Mouse (Mus musculus): Measurements from ENCODE around the gene Ppp2r3a. TPM values are rescaled to one million over a fixed set of nuclear protein-coding genes. Genes with fewer than 3 reads are reported as not detected.

Gene Ppp2r3a
- polyA plus RNA-seq, 1 experiment from 2014 or later = 20.3 TPM

DNA sequence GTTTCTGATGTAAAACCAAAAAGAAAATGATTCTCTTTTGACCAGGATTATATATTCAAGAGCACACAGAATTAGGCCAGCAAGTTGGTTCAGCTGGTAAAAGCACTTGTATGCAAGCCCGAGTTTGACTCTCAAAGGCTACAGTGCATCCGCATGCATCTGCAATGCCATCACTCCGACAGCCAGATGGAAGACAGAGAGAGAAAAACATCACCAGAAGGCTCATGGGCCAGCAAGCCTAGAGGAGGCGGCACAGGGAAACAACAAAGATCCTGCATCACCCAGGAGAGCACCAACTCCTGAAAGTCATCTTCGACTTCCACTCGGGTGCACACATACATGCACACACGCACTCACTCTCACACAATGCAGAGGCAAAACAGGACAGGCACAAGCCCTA is 4.1 kb downstream of the Ppp2r3a start:
- Histone ChIP-seq H3K4me2 (replicated peaks) (no peak overlapping the region), H3K27ac (no peak overlapping the region), H3K9me3 (no peaks in the 10 kb centered on the region), H3K36me3 (no peaks in the 10 kb centered on the region), H3K9ac (no peak overlapping the region), H3K4me3 (no peak overlapping the region), H3K27me3 (replicated peaks) (no peaks in the 10 kb centered on the region), H3K4me1 (peaks cover 19% of the 10 kb centered on the region)
- WGBS = 65% methylated on average over 7 of the region's 7 CpGs
- ATAC-seq (ENCODE audit: low FRiP score, low read depth) = no peak

DNA sequence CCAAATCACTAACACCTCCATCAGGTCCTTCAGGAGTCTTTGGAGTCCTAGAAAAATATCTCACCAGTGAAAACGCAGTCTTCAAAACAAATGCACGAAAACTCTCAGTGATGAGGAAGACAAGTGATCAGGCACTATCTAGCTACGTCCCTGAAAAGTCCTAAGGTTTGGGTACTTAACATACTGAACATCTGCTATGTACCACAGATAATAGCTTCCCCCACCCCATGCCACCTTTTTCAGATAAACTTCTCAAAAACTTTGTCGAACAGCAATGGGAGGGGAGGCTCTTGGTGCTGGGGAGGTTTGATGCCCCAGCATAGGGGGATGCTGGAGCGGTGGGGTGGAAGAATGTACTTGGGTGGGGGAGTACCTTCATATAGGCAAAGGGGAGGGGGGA is 6.1 kb downstream of the Ppp2r3a start:
- H3K4me3 ChIP-seq = no peak overlapping the region
- H3K27ac ChIP-seq = no peak overlapping the region
- 90% methylated on average over 5 of the region's 5 CpGs for WGBS
- H3K4me1 ChIP-seq = peaks cover 18% of the 10 kb centered on the region
- no peaks in the 10 kb centered on the region for H3K9me3 ChIP-seq
- no peak overlapping the region for H3K9ac ChIP-seq
- no peak for ATAC-seq (ENCODE audit: low FRiP score, low read depth)
- H3K4me2 ChIP-seq (replicated peaks) = no peak overlapping the region
- no peaks in the 10 kb centered on the region for H3K36me3 ChIP-seq
- H3K27me3 ChIP-seq (replicated peaks) = no peaks in the 10 kb centered on the region

DNA sequence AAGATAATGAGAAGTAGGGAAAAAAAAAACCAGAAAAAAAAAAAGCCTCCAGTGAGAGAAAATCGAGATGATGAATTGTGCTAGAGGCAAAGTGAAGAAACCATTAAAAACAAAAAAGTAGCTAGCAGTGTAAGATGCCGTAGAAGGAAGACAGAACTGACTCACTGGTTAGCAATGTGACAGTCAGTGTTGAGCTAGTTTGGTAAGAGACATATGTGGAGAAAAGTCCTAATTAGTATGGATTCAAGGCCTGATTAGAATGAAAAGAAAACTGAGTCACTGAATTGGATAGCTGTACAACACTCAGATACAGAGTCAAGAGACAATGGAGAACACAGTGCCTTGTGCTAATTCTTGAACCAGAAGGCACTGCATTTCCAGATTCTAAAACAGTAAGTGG is 7.9 kb downstream of the Ppp2r3a start:
- Histone ChIP-seq H3K27ac (no peak overlapping the region), H3K4me2 (replicated peaks) (no peak overlapping the region), H3K9ac (no peak overlapping the region), H3K36me3 (no peaks in the 10 kb centered on the region), H3K9me3 (no peaks in the 10 kb centered on the region), H3K4me1 (peaks cover 4% of the 10 kb centered on the region; the same call in 1 of the 2 replicates), H3K4me3 (no peak overlapping the region), H3K27me3 (replicated peaks) (no peaks in the 10 kb centered on the region)
- 74% methylated on average over 2 of the region's 2 CpGs for WGBS
- ATAC-seq (ENCODE audit: low FRiP score, low read depth) = no peak

- no peaks in the 10 kb centered on the region for H3K9me3 ChIP-seq
- H3K27me3 ChIP-seq (replicated peaks) = no peaks in the 10 kb centered on the region
- no peak overlapping the region for H3K9ac ChIP-seq
- H3K4me1 ChIP-seq = no peaks in the 10 kb centered on the region
- H3K4me3 ChIP-seq = no peak overlapping the region
- 83% methylated on average over 3 of the region's 3 CpGs for WGBS
- H3K36me3 ChIP-seq = no peaks in the 10 kb centered on the region
- H3K27ac ChIP-seq = no peak overlapping the region
- H3K4me2 ChIP-seq (replicated peaks) = no peak overlapping the region
- no peak for ATAC-seq (ENCODE audit: low FRiP score, low read depth)
These were observed 11.4 kb downstream of the Ppp2r3a start for GRCm38 (mm10) chr9:101240161-101240560.

DNA sequence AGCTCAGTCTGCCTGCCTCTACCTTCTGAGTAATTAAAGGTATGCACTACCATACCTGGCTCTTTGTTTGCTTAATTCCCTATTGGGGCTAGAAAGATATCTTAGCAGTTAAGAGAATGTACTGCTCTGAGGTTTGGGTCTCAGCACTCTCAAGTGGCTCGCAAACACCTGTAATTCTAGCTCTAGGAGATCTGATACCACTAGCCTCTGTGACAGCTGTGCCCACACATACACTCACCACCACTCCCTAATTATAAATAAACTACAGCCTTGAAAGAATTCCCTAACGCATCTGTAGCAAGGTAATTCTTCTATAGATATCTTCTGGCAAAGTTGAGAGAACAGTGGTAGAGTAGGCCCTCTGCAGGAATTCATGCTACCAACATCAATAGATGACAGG is 15.8 kb downstream of the Ppp2r3a start:
- Histone ChIP-seq H3K4me2 (replicated peaks) (no peak overlapping the region), H3K4me3 (no peak overlapping the region), H3K4me1 (no peaks in the 10 kb centered on the region), H3K9ac (no peak overlapping the region), H3K9me3 (no peaks in the 10 kb centered on the region), H3K36me3 (no peaks in the 10 kb centered on the region), H3K27me3 (replicated peaks) (no peaks in the 10 kb centered on the region), H3K27ac (no peak overlapping the region)
- WGBS = 89% methylated on average over 2 of the region's 2 CpGs
- no peak for ATAC-seq (ENCODE audit: low FRiP score, low read depth)

DNA sequence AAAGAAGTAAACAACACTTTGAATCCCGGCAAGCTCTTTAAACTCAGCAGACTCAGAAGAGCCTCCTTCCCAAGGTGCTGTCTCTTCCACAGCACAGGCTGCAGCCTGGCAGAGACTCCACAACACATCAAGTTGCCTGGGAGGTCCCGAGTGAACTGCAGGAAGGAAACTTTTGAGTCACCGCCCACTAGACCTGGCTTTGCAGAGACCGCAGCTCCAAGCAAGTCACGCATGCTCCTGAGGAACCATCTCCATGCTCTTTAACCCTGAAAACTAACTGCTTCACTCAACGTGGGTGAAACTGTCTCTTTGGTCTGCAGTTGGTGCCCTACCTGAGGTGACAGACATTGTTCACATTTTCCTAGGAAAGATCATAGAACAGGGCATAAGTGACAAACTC is 19.6 kb downstream of the Ppp2r3a start:
- H3K4me3 ChIP-seq = no peak overlapping the region
- no peaks in the 10 kb centered on the region for H3K4me1 ChIP-seq
- no peak overlapping the region for H3K9ac ChIP-seq
- no peaks in the 10 kb centered on the region for H3K27me3 ChIP-seq (replicated peaks)
- ATAC-seq (ENCODE audit: low FRiP score, low read depth) = no peak
- no peak overlapping the region for H3K4me2 ChIP-seq (replicated peaks)
- WGBS = 76% methylated on average over 6 of the region's 6 CpGs
- H3K27ac ChIP-seq = no peak overlapping the region
- H3K36me3 ChIP-seq = no peaks in the 10 kb centered on the region
- no peaks in the 10 kb centered on the region for H3K9me3 ChIP-seq

DNA sequence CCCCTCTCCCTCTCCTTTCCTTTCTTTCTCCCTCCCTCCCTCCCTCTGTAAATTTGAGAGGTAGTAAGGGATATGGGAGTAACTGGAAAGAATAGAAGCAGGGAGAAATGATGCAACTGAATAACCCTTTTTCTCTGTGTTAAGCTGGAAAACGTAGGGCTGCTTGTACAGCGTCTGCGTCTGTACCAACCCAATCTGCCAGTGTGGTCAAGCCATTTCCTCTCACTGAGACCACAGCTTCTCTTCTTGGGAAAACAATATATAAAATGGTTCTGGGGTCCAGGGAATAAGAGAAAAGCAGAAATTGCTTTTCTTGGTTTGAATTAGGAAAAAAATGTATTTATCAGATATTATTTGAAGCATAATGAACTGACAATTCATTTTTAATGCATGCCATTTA is 21.6 kb downstream of the Ppp2r3a start:
- ATAC-seq (ENCODE audit: low FRiP score, low read depth) = no peak

GRCm38 (mm10) chr9:101228892-101229291 is 22.7 kb downstream of the Ppp2r3a start:
- no peak for ATAC-seq (ENCODE audit: low FRiP score, low read depth)
- no peak overlapping the region for H3K9ac ChIP-seq
- no peaks in the 10 kb centered on the region for H3K27me3 ChIP-seq (replicated peaks)
- no peak overlapping the region for H3K27ac ChIP-seq
- no peaks in the 10 kb centered on the region for H3K4me1 ChIP-seq
- no peak overlapping the region for H3K4me2 ChIP-seq (replicated peaks)
- H3K9me3 ChIP-seq = no peaks in the 10 kb centered on the region
- no peaks in the 10 kb centered on the region for H3K36me3 ChIP-seq
- no peak overlapping the region for H3K4me3 ChIP-seq

More for the DNA sequence above, 21.6 kb downstream of the Ppp2r3a start:
- Histone ChIP-seq H3K9me3 (no peaks in the 10 kb centered on the region), H3K36me3 (no peaks in the 10 kb centered on the region), H3K27me3 (replicated peaks) (no peaks in the 10 kb centered on the region), H3K4me2 (replicated peaks) (no peak overlapping the region), H3K4me3 (no peak overlapping the region), H3K9ac (no peak overlapping the region), H3K4me1 (no peaks in the 10 kb centered on the region), H3K27ac (no peak overlapping the region)
- 91% methylated on average over 3 of the region's 3 CpGs for WGBS

DNA sequence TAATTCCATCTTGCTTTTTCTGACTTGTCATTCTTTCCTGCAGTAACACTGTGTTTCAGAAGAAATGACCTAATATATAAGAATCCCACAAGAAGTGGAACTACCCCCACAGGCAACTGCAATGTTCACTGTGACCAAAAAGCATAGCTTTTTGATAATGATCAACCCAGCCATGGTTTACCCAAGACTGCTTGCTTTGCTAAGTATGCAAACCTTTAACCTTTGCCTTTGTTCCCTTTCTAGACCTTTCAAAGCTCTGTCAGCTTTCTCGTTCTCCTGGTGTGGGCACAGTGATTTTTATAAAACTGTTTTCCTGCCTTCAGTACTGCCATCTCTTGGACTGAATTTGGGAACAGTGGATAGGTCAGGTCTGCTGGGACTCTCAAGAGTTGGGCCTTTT is 43.6 kb downstream of the Ppp2r3a start:
- Histone ChIP-seq H3K4me3 (no peak overlapping the region), H3K4me2 (replicated peaks) (no peak overlapping the region), H3K9ac (no peak overlapping the region), H3K27me3 (replicated peaks) (no peaks in the 10 kb centered on the region), H3K9me3 (no peaks in the 10 kb centered on the region), H3K4me1 (no peaks in the 10 kb centered on the region), H3K36me3 (no peaks in the 10 kb centered on the region), H3K27ac (no peak overlapping the region)
- ATAC-seq (ENCODE audit: low FRiP score, low read depth) = no peak
- WGBS = 22% methylated on average over 1 of the region's 1 CpGs

DNA sequence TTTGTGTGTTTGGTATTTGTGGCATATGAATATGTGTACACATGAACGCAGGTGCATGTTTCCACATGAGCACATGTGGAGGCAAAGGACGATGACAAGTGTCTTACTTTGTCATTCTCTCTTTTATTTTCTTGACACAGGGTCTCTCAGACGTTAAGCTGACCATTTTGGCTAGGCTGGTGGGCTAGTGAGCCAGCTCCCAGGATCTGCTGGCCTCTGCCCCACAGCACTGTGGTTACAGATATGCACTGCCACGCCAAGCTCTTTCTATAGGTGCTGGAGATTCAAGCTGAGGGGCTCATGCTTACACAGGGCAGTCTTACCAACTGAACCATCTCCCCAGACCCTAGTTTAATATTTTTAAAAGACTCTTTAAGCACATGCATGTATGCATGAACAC is 45.1 kb downstream of the Ppp2r3a start:
- no peak overlapping the region for H3K9ac ChIP-seq
- no peaks in the 10 kb centered on the region for H3K27me3 ChIP-seq (replicated peaks)
- 84% methylated on average over 4 of the region's 4 CpGs for WGBS
- no peaks in the 10 kb centered on the region for H3K36me3 ChIP-seq
- no peak for ATAC-seq (ENCODE audit: low FRiP score, low read depth)
- H3K27ac ChIP-seq = no peak overlapping the region
- no peaks in the 10 kb centered on the region for H3K4me1 ChIP-seq
- no peak overlapping the region for H3K4me3 ChIP-seq
- H3K9me3 ChIP-seq = no peaks in the 10 kb centered on the region
- no peak overlapping the region for H3K4me2 ChIP-seq (replicated peaks)

DNA sequence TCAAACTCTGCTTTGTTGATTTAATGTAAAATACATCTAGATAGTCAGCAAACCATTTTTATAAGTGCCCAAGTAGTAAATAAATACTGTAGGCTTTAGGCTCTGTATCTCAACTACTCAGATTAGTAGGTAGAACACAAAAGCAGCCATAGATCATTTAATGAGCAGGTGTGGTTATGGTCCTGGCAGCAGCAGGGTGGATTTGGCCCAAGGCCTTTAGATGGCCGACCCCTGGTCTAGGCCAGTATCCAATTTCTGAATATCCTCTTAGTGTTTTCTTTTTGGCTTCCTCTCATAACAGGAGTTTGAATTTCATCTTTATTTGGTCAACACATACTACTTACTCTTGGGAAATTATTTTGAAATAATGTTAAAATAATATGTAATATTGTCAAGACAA is 46.4 kb downstream of the Ppp2r3a start:
- no peak for ATAC-seq (ENCODE audit: low FRiP score, low read depth)
- Histone ChIP-seq H3K9ac (no peak overlapping the region), H3K4me3 (no peak overlapping the region), H3K36me3 (no peaks in the 10 kb centered on the region), H3K9me3 (no peaks in the 10 kb centered on the region), H3K27me3 (replicated peaks) (no peaks in the 10 kb centered on the region), H3K27ac (no peak overlapping the region), H3K4me2 (replicated peaks) (no peak overlapping the region), H3K4me1 (peaks cover 4% of the 10 kb centered on the region; the same call in 1 of the 2 replicates)
- 84% methylated on average over 1 of the region's 1 CpGs for WGBS

DNA sequence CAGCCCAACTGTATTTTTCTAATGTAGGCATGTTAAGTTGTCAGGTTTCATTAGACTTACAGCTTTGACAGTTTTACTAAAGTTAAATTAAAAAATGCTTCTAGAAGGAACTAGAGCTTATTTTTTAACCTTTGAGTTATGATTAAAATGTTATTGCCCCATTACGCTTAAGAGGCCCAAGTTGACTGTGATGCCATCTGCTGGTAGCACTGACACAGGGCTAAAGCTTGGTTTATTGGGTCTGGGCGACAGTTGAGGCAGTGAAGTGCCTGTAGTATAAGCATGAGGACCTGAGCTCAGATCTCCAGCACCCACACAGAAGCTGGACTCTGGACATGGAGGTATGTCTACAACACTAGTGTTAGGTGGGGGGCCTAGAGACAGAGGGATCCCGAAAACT is 47.5 kb downstream of the Ppp2r3a start:
- WGBS = 87% methylated on average over 3 of the region's 3 CpGs
- Histone ChIP-seq H3K27ac (no peak overlapping the region), H3K9ac (no peak overlapping the region), H3K4me1 (peaks cover 4% of the 10 kb centered on the region; the same call in 1 of the 2 replicates), H3K4me3 (no peak overlapping the region), H3K36me3 (no peaks in the 10 kb centered on the region), H3K4me2 (replicated peaks) (no peak overlapping the region), H3K27me3 (replicated peaks) (no peaks in the 10 kb centered on the region), H3K9me3 (no peaks in the 10 kb centered on the region)
- ATAC-seq (ENCODE audit: low FRiP score, low read depth) = no peak

GRCm38 (mm10) chr9:101200627-101201026 is 51.0 kb downstream of the Ppp2r3a start:
- 39% methylated on average over 5 of the region's 5 CpGs for WGBS
- ATAC-seq (ENCODE audit: low FRiP score, low read depth) = no peak
- Histone ChIP-seq H3K4me2 (replicated peaks) (no peak overlapping the region), H3K9me3 (no peaks in the 10 kb centered on the region), H3K27me3 (replicated peaks) (no peaks in the 10 kb centered on the region), H3K4me1 (peaks cover 4% of the 10 kb centered on the region; the same call in 1 of the 2 replicates), H3K36me3 (no peaks in the 10 kb centered on the region), H3K4me3 (no peak overlapping the region), H3K9ac (no peak overlapping the region), H3K27ac (no peak overlapping the region)
